In the genomic region with DNA sequence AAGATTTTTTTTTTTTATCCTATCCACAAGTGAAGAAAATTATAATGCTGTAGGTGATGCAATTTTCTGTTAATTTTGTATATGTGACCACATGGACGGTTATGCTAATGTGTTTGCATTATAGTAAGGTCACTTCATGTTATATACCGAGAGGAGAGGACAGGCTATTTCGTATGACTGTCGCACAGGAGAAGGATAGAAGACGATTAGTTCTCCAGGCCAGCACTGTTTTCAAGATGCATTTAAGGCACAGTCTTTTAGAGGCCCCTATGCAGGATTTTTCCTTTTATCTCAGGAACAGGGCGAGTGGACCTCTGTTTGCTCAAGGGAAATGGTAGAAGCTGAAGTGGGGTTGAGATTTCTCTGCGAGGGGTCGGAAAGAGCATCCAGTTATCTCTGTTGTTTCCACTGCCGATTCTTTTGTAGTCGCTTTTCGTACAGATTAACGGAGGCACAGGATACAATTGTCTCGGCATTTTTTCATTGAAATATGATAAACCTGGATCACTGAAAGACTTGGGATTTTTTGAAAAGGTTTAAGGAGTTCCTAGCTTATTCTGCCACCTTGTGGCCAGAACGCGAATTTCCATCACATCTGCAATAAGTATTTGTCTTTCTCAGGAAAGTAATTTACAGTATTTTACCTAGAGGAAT, we compare ENCODE assay signal across 8 mouse cellular contexts.
DNase-seq lines count a peak whose midpoint lies in the region; ATAC-seq and TF ChIP-seq lines count a peak whose summit lies in the region.

No protein-coding gene starts in this region.

- in situ Hi-C loops in ES-E14 (cut with MboI; ENCODE audit: low sequenced_read_pairs in 2 of 2, unreplicated experiment in 2 of 2) = loop anchor here in 1 of 2 experiments (25.0 kb wide), 1 partner anchor 953 kb away; no protein-coding TSS in a partner anchor

- no peak overlapping the region for H3K27ac ChIP-seq in ES-E14 (ENCODE audit: insufficient read depth, low read depth, low read length, poor library complexity, severe bottlenecking)
- H3K27ac ChIP-seq in embryonic facial prominence, embryonic 15.5 days (replicated peaks) = no peak overlapping the region
- peak overlapping the region; percentile 73 for H3K27ac ChIP-seq in hindbrain, embryonic 13.5 days

- no peaks in the 10 kb centered on the region for H3K36me3 ChIP-seq in ES-E14 (ENCODE audit: control insufficient read depth, insufficient read depth, low read length, poor library complexity, severe bottlenecking)
- H3K36me3 ChIP-seq in embryonic facial prominence, embryonic 15.5 days = no peaks in the 10 kb centered on the region
- H3K36me3 ChIP-seq in hindbrain, embryonic 13.5 days = no peaks in the 10 kb centered on the region

- DNase-seq in ES-E14 (ENCODE audit: low read depth, low spot score) = peak; percentile 35
- peak; percentile 20 for DNase-seq in adrenal gland, adult 2 months
- peak; percentile 39 to 84 for DNase-seq in layer of hippocampus, postnatal 25 days (ENCODE audit: extremely low spot score in 1 of 2, low spot score in 1 of 2)
- DNase-seq in lung, postnatal 25 days (ENCODE audit: low spot score) = peak; percentile 4
- peak; percentile 30 to 41 for DNase-seq in right cerebral cortex, postnatal 36 days (ENCODE audit: low spot score in 2 of 2)
- no peak for DNase-seq in B cell, adult 2 months

- no peaks in the 10 kb centered on the region for H3K9me3 ChIP-seq in ES-E14 (ENCODE audit: control insufficient read depth, insufficient read depth, low read depth, low read length)
- no peaks in the 10 kb centered on the region for H3K9me3 ChIP-seq in embryonic facial prominence, embryonic 15.5 days (replicated peaks)
- no peaks in the 10 kb centered on the region for H3K9me3 ChIP-seq in hindbrain, embryonic 13.5 days

- H3K4me3 ChIP-seq in ES-E14 (ENCODE audit: insufficient read depth in 1 of 2, low read depth in 1 of 2, low read length in 2 of 2, poor library complexity in 1 of 2, severe bottlenecking in 1 of 2) = no peak overlapping the region
- H3K4me3 ChIP-seq in embryonic facial prominence, embryonic 15.5 days (replicated peaks) = peak overlapping the region; percentile 30
- H3K4me3 ChIP-seq in hindbrain, embryonic 13.5 days = peak overlapping the region; percentile 20

- H3K27me3 ChIP-seq in embryonic facial prominence, embryonic 15.5 days = no peaks in the 10 kb centered on the region
- H3K27me3 ChIP-seq in hindbrain, embryonic 13.5 days = no peaks in the 10 kb centered on the region

- WGBS in embryonic facial prominence, embryonic 15.5 days = 30% methylated on average over 15 of the region's 15 CpGs
- 37% methylated on average over 15 of the region's 15 CpGs for WGBS in hindbrain, embryonic 13.5 days

- no peaks in the 10 kb centered on the region for H3K4me1 ChIP-seq in ES-E14 (ENCODE audit: control insufficient read depth in 2 of 2, insufficient read depth in 2 of 2, low read length in 2 of 2, poor library complexity in 1 of 2)
- 0 out of 2 replicates have a peak, but pooled peaks cover 2% of the 10 kb centered on the region for H3K4me1 ChIP-seq in embryonic facial prominence, embryonic 15.5 days
- peaks cover 3% of the 10 kb centered on the region; the same call in 1 of the 2 replicates for H3K4me1 ChIP-seq in hindbrain, embryonic 13.5 days (replicated peaks)

- ATAC-seq in embryonic facial prominence, embryonic 15.5 days (ENCODE audit: insufficient number of reproducible peaks, low FRiP score, low TSS enrichment, low read depth) = no peak
- 0 out of 2 replicates have a peak, but pooled peaks have one; percentile 49 for ATAC-seq in hindbrain, embryonic 13.5 days (ENCODE audit: low FRiP score)

- no peak overlapping the region for H3K9ac ChIP-seq in ES-E14 (ENCODE audit: insufficient read depth, low read depth, low read length, poor library complexity, severe bottlenecking)
- no peak overlapping the region for H3K9ac ChIP-seq in embryonic facial prominence, embryonic 15.5 days
- peak overlapping the region; percentile 30 for H3K9ac ChIP-seq in hindbrain, embryonic 13.5 days

- H3K4me2 ChIP-seq in embryonic facial prominence, embryonic 15.5 days (replicated peaks) = peak overlapping the region; percentile 45
- peak overlapping the region; percentile 38 for H3K4me2 ChIP-seq in hindbrain, embryonic 13.5 days

TF ChIP-seq in ES-E14, 5 proteins besides CTCF, POLR2A, EP300 and RAD21:
- no peak for TF ChIP-seq ZNF384 (IDR thresholded peaks at IDR 0.05; ENCODE audit: low read depth, low read length)
- TF ChIP-seq ZC3H11A (IDR thresholded peaks at IDR 0.05; ENCODE audit: borderline replicate concordance, low read depth, low read length) = 0 out of 2 replicates have a peak, but pooled peaks have one; percentile 22

Comparison
In these comparisons a context has a peak if more than half of its experiments do, and no peak if none do; other contexts are left out.
1. DNase-seq: peak in ES-E14 (single experiment), adrenal gland, adult 2 months (single experiment), layer of hippocampus, postnatal 25 days (2 of 2), lung, postnatal 25 days (single experiment) and right cerebral cortex, postnatal 36 days (2 of 2); none in B cell, adult 2 months (0 of 2).
2. H3K4me3 ChIP-seq: peak in embryonic facial prominence, embryonic 15.5 days (single experiment) and hindbrain, embryonic 13.5 days (single experiment); none in ES-E14 (0 of 2).